Mouse (Mus musculus) lung, adult 2 months (tissue): Measurements from ENCODE around the gene Itprip.

Experiments
- CTCF ChIP-seq: fragments of 200-500 bp; IDR thresholded peaks from 2 replicates; pipeline ENCODE4 v1.5.1; 2011; ENCODE audit warnings: mild to moderate bottlenecking, low read length, control low read depth; ENCODE audit not compliant: insufficient read depth
- POLR2A ChIP-seq: fragments of 200-500 bp; IDR thresholded peaks from 2 replicates; pipeline ENCODE4 v1.6.1; 2011; ENCODE audit warnings: low read depth, mild to moderate bottlenecking, control low read depth, low read length, borderline replicate concordance; ENCODE audit errors: extremely low read depth

DNA sequence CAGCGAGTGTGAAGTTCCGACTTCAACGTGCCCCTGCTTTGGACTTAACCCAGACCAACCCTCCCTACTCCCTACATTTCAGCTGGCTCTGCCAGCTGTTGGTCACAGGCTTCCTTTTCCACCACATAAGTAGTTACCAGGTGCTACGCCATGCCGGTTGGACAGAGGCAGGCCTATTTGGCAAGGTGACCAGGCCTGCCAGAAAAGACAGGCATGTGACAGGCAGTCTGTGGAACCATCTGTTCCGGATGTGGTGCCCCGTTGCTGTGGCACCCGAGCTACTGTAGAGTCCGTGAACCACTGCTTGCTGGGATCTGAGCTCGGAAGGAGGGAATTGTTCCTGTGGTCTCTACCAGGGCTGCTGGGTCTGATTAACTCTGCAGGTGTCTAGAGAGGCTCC lies 31.7 kb downstream of the Itprip start:
- no peak for TF ChIP-seq CTCF
- TF ChIP-seq POLR2A = no peak
